In the genomic region with DNA sequence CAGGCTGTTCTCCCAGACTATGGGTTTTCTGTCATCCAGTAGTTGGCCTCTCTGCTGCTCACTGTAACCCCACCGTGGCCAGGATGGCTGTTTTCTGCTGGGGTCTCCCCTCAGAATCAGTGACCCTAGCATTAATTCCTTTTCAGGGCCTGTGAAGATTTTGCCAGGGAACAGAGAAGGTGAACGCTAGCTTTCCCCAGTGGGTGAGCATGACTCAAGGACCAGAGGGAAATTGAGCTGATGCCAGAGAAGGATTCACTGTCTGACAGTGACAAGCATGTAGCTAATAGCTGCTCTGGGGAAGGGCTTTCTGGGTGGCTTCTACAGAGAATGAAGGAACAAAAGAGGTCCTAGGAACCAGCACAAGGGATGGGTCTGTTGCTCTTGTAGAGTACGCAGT, we compare ENCODE assay signal across 29 mouse cellular contexts. TPM values are rescaled to one million over a fixed set of nuclear protein-coding genes. Genes with fewer than 3 reads are reported as not detected.
DNase-seq lines count a peak whose midpoint lies in the region; ATAC-seq and TF ChIP-seq lines count a peak whose summit lies in the region.
"Had no signal": no experiment of that assay in that cellular context is flagged by ENCODE, and none has a peak within 500 bp of the region (broad histone marks: within the 10 kb centered on the region; RNA-seq: fewer than 3 reads in every experiment).

No protein-coding gene starts in this region.

- peaks cover 42% of the 10 kb centered on the region for H3K79me3 ChIP-seq in C2C12 (ENCODE audit: low read depth)

- peak overlapping the region; percentile 57 for H3K27ac ChIP-seq in embryonic fibroblast, embryonic 13.5 days (ENCODE audit: insufficient read depth, low read length)
- H3K27ac ChIP-seq in heart, embryonic 11.5 days (ENCODE audit: low read depth, low read length): no peak overlapping the region
- H3K27ac ChIP-seq: embryonic facial prominence, embryonic 10.5 days; embryonic facial prominence, embryonic 15.5 days; forebrain, embryonic 13.5 days; hindbrain, embryonic 14.5 days; limb, embryonic 13.5 days; liver, embryonic 12.5 days; midbrain, embryonic 12.5 days; neural tube, embryonic 13.5 days had no signal

- H3K36me3 ChIP-seq in C2C12 (ENCODE audit: control insufficient read depth, insufficient read depth): no peaks in the 10 kb centered on the region
- no peaks in the 10 kb centered on the region; the same call in 1 of the 2 replicates for H3K36me3 ChIP-seq in heart, embryonic 11.5 days (ENCODE audit: control insufficient read depth, insufficient read depth, low read length)
- H3K36me3 ChIP-seq: embryonic facial prominence, embryonic 10.5 days; embryonic facial prominence, embryonic 15.5 days; limb, embryonic 13.5 days; liver, embryonic 12.5 days; midbrain, embryonic 12.5 days had no signal

- no peak for TF ChIP-seq POLR2A in embryonic fibroblast, embryonic 13.5 days (IDR thresholded peaks at IDR 0.05; ENCODE audit: low read depth, low read length)

- 91% methylated on average over 3 of the region's 3 CpGs for WGBS in heart, embryonic 11.5 days (ENCODE audit: insufficient replicate concordance)

- peak; percentile 32 for DNase-seq in adrenal gland, postnatal 14 days
- DNase-seq in adrenal gland, adult 8-10 months: no peak
- peak; percentile 54 for DNase-seq in 3134 (ENCODE audit: extremely low read depth, insufficient read length, low spot score)
- no peak for DNase-seq in lung, adult 18-20 months
- DNase-seq: cerebellum, postnatal 10 days; gastrocnemius, postnatal 25 days; heart, adult 11 months; heart, postnatal 4 days; kidney, adult 11 months; kidney, postnatal 14 days; liver, postnatal 0 days; lung, postnatal 4 days; thymus, adult 2 months; thymus, postnatal 36 days had no signal

- H3K9ac ChIP-seq in heart, embryonic 11.5 days (ENCODE audit: low read depth, low read length): no peak overlapping the region
- H3K9ac ChIP-seq: embryonic facial prominence, embryonic 15.5 days; forebrain, embryonic 13.5 days; heart, embryonic 12.5 days; hindbrain, embryonic 14.5 days; limb, embryonic 13.5 days; liver, embryonic 12.5 days; liver, postnatal 0 days; midbrain, embryonic 12.5 days; neural tube, embryonic 13.5 days had no signal

- peaks cover 23% of the 10 kb centered on the region for H3K4me1 ChIP-seq in embryonic fibroblast, embryonic 13.5 days (ENCODE audit: control insufficient read depth, insufficient read depth, low read length)
- peaks cover 17% of the 10 kb centered on the region for H3K4me1 ChIP-seq in heart, embryonic 11.5 days (ENCODE audit: control insufficient read depth, insufficient read depth, low read length)

- H3K9me3 ChIP-seq in heart, embryonic 11.5 days (replicated peaks; ENCODE audit: control insufficient read depth, low read length): no peaks in the 10 kb centered on the region
- H3K9me3 ChIP-seq: embryonic facial prominence, embryonic 10.5 days; embryonic facial prominence, embryonic 15.5 days; forebrain, embryonic 13.5 days; heart, embryonic 12.5 days; limb, embryonic 13.5 days; liver, embryonic 12.5 days; megakaryocyte, embryonic 14.5 days; midbrain, embryonic 12.5 days; neural tube, embryonic 13.5 days had no signal

- TF ChIP-seq CTCF in C2C12 (IDR thresholded peaks at IDR 0.05; ENCODE audit: control insufficient read depth, insufficient read depth, insufficient read length): no peak
- TF ChIP-seq CTCF in embryonic fibroblast, embryonic 13.5 days (IDR thresholded peaks at IDR 0.05; ENCODE audit: borderline replicate concordance, insufficient read depth, low read length): no peak

- no peaks in the 10 kb centered on the region for H3K27me3 ChIP-seq in C2C12 (ENCODE audit: control insufficient read depth, insufficient read depth, insufficient read length)
- no peaks in the 10 kb centered on the region; the same call in 1 of the 2 replicates for H3K27me3 ChIP-seq in heart, embryonic 11.5 days (ENCODE audit: control insufficient read depth, insufficient read depth, low read length)
- H3K27me3 ChIP-seq: embryonic facial prominence, embryonic 15.5 days; forebrain, embryonic 13.5 days; heart, embryonic 12.5 days; limb, embryonic 13.5 days; liver, embryonic 12.5 days; midbrain, embryonic 12.5 days; neural tube, embryonic 13.5 days had no signal

- no peak overlapping the region for H3K4me3 ChIP-seq in C2C12 (ENCODE audit: insufficient read depth, poor library complexity, severe bottlenecking)
- H3K4me3 ChIP-seq in embryonic fibroblast, embryonic 13.5 days (ENCODE audit: insufficient read depth, low read length): no peak overlapping the region
- no peak overlapping the region for H3K4me3 ChIP-seq in heart, embryonic 11.5 days (ENCODE audit: low read depth, low read length)
- H3K4me3 ChIP-seq: embryonic facial prominence, embryonic 10.5 days; embryonic facial prominence, embryonic 15.5 days; forebrain, embryonic 13.5 days; heart, embryonic 12.5 days; limb, embryonic 13.5 days; liver, embryonic 12.5 days; megakaryocyte, embryonic 14.5 days; midbrain, embryonic 12.5 days; neural tube, embryonic 13.5 days had no signal

- H3K4me2 ChIP-seq in heart, embryonic 11.5 days: no peak overlapping the region
- H3K4me2 ChIP-seq: embryonic facial prominence, embryonic 15.5 days; forebrain, embryonic 13.5 days; heart, embryonic 12.5 days; hindbrain, embryonic 14.5 days; limb, embryonic 13.5 days; liver, embryonic 12.5 days; midbrain, embryonic 12.5 days; neural tube, embryonic 13.5 days had no signal

- ATAC-seq in heart, embryonic 11.5 days (replicated peaks; ENCODE audit: insufficient number of reproducible peaks, low FRiP score, low TSS enrichment): no peak
- ATAC-seq: forebrain, embryonic 13.5 days; inflammation-experienced regulatory T-cells, adult 6 months; liver, embryonic 12.5 days; liver, postnatal 0 days; lung, postnatal 0 days had no signal

- peak overlapping the region; percentile 18 for H3ac ChIP-seq in C2C12 (ENCODE audit: control insufficient read depth, insufficient read length, low read depth)

- H3K79me2 ChIP-seq in C2C12 (ENCODE audit: control insufficient read depth, insufficient read depth): peaks cover 76% of the 10 kb centered on the region

TF ChIP-seq in C2C12, 6 proteins besides CTCF, POLR2A, EP300 and RAD21:
- TF ChIP-seq MAX (IDR thresholded peaks at IDR 0.05) (no peak), CEBPB (IDR thresholded peaks at IDR 0.05; ENCODE audit: low read depth) (no peak), FOSL1 (IDR thresholded peaks at IDR 0.05; ENCODE audit: insufficient read depth, low read length, poor library complexity, severe bottlenecking) (no peak), MYOG (IDR thresholded peaks at IDR 0.05; ENCODE audit: control insufficient read depth, extremely low read depth, insufficient read length) (no peak), USF1 (IDR thresholded peaks at IDR 0.05; ENCODE audit: low read depth) (no peak), MYOD1 (IDR thresholded peaks at IDR 0.05; ENCODE audit: control insufficient read depth, insufficient read length, low read depth) (no peak)
TF ChIP-seq in C2C12: peak in this region for 0.

RNA-seq across cellular contexts. Expression of a gene that starts 7.2 kb away (rescaled TPM):
- total RNA-seq in adrenal gland, postnatal 14 days (2021): 25.2 and 25.6 TPM in 2 replicates
- 10 to 100 TPM; 28.6 to 36.2 (median 32.4) TPM for total RNA-seq in adrenal gland, adult 8-10 months (2022)
- polyA plus RNA-seq in C2C12 (2012; fragmentation: generic; extraction: Trizol): 9.9 TPM
- 59.9 and 60.0 TPM in 2 replicates for polyA plus RNA-seq in embryonic fibroblast, embryonic 13.5 days (2011; ENCODE audit: insufficient read length, low read depth, missing spikeins)
- 17.5 and 19.5 TPM in 2 replicates for polyA plus RNA-seq in heart, embryonic 11.5 days (2014; fragmentation: Nextera tagmentation; extraction: Ambion mirVana)

RNA-seq across cellular contexts. Expression of a gene that starts 17.1 kb away (rescaled TPM):
- total RNA-seq in adrenal gland, postnatal 14 days (2021): 12.4 and 13.1 TPM in 2 replicates
- 10 to 100 TPM; 17.6 to 30.5 (median 23.3) TPM for total RNA-seq in adrenal gland, adult 8-10 months (2022)
- polyA plus RNA-seq in C2C12 (2012; fragmentation: generic; extraction: Trizol): 12.7 TPM
- polyA plus RNA-seq in embryonic fibroblast, embryonic 13.5 days (2011; ENCODE audit: insufficient read length, low read depth, missing spikeins): 23.2 and 29.1 TPM in 2 replicates
- 15.2 and 19.8 TPM in 2 replicates for polyA plus RNA-seq in heart, embryonic 11.5 days (2014; fragmentation: Nextera tagmentation; extraction: Ambion mirVana)

Comparison
In these comparisons a context has a peak if more than half of its experiments do, and no peak if none do; other contexts are left out.
1. DNase-seq: peak in adrenal gland, postnatal 14 days (single experiment) and 3134 (single experiment); none in adrenal gland, adult 8-10 months (single experiment) and lung, adult 18-20 months (0 of 2).